Mouse (Mus musculus): Measurements from ENCODE around the gene Iqgap2. TPM values are rescaled to one million over a fixed set of nuclear protein-coding genes. Genes with fewer than 3 reads are reported as not detected.

Iqgap2 gene
- polyA plus RNA-seq, 1 experiment, result 48.2 TPM

DNA sequence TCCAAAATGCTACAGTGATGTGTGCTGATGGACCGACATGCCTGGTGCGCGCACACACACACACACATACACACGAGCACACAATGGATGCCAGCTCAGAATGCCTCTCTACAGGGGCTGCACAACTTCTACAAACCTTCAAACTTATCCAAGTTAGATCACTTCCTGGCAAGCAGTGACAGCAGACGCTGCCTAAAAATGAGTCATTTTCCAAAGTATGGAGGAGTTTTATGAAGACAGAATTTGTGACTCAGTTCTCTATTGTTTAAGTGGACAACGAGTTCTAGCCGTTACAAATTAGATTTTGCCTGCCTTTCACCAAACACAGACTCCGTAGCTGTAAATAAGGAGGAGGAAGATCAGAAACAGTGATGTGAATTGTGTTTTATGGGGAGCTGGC is 97.4 kb downstream of the Iqgap2 start:
- peaks cover 45% of the 10 kb centered on the region for H3K4me1 ChIP-seq (ENCODE audit: control insufficient read depth, insufficient read depth, low read length)
- no peak overlapping the region for H3K4me3 ChIP-seq (ENCODE audit: insufficient read depth, low read length)
- TF ChIP-seq CTCF (IDR thresholded peaks at IDR 0.05; ENCODE audit: low read depth, low read length) (no peak), POLR2A (IDR thresholded peaks at IDR 0.05; ENCODE audit: borderline replicate concordance, low read depth, low read length) (no peak)
- H3K27ac ChIP-seq (ENCODE audit: insufficient read depth, low read depth, low read length), result peak overlapping the region; percentile 38

DNA sequence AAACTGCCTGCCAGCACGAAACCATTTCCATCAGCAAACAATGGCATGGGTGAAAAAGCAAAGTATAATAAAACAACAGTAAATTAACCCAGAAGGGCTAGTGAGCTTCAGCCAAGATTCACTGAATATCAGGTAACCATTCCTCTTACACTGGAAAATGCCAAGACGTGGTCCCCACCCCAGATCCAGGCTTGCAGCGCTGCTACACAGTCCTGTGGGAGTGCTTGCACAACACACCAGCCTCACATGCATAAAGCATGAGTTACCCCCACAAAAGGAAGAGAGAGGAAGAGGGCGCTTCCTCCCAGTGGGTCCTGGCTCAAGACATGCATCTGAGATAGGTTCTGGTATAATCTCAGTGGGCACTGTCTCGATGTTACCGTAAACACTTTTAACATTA is 100.8 kb downstream of the Iqgap2 start:
- TF ChIP-seq CTCF (IDR thresholded peaks at IDR 0.05; ENCODE audit: low read depth, low read length) (no peak), POLR2A (IDR thresholded peaks at IDR 0.05; ENCODE audit: borderline replicate concordance, low read depth, low read length) (no peak)
- H3K27ac ChIP-seq (ENCODE audit: insufficient read depth, low read depth, low read length), result no peak overlapping the region
- peaks cover 34% of the 10 kb centered on the region for H3K4me1 ChIP-seq (ENCODE audit: control insufficient read depth, insufficient read depth, low read length)
- H3K4me3 ChIP-seq (ENCODE audit: insufficient read depth, low read length), result no peak overlapping the region; the same call in 1 of the 2 replicates

DNA sequence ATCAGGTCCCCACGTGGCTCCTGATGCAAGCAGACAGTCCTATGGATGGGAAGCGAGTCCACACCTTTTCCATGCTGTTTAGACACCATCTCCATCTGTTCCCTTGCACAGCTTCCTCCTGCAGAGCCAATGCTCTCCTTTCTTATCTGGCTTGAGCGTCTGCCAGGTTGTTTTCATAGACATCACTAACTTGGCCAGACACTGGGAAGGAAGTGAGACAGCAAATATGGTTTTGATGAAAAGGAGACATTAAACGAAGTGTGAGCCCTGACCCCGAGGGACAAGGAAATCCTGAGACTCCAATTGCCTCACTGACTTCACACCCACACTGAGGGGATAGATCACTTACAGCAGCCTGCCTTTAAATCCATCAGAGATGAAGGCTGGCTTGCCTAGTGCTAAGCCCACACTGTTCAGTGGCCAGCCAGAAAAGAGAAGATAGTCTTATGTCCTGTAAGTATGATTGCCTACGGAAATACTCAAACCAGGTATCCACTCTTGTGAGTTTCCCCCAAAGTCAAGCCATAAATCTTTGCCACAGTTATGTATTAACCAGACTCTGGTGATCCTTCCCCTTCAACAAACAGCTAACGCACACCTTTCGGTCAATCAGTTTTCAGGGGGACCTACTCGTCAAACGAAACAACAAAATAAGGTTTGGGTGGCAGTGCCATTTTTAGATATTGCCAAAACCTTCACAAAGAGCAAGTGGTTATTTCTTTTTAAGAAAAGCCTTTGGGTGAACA is 102.9 kb downstream of the Iqgap2 start:
- TF ChIP-seq POLR2A (IDR thresholded peaks at IDR 0.05; ENCODE audit: borderline replicate concordance, low read depth, low read length), result no peak
- no peak for TF ChIP-seq CTCF (IDR thresholded peaks at IDR 0.05; ENCODE audit: low read depth, low read length)
- Histone ChIP-seq H3K4me3 (ENCODE audit: insufficient read depth, low read length) (no peak overlapping the region), H3K4me1 (ENCODE audit: control insufficient read depth, insufficient read depth, low read length) (peaks cover 20% of the 10 kb centered on the region), H3K27ac (ENCODE audit: insufficient read depth, low read depth, low read length) (no peak overlapping the region)

DNA sequence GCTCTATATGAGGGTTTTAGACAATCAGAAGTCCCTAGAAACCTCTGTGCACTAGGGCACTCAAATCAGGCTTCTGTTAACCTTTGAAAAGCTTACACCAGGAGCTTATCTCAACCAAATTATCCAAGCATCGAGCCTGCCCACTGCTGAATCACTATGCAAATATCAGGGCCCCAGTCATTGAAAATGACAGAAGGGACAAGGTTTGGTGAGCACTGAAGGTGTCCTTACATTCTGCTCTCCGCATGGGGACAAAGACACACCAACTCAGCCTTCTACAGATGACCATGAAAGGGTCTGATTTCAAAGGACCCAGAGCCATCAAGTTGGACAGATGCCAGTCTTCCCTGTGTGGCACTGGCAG is 108.8 kb downstream of the Iqgap2 start:
- Histone ChIP-seq H3K4me3 (ENCODE audit: insufficient read depth, low read length) (no peak overlapping the region), H3K4me1 (ENCODE audit: control insufficient read depth, insufficient read depth, low read length) (peaks cover 17% of the 10 kb centered on the region), H3K27ac (ENCODE audit: insufficient read depth, low read depth, low read length) (no peak overlapping the region)
- no peak for TF ChIP-seq POLR2A (IDR thresholded peaks at IDR 0.05; ENCODE audit: borderline replicate concordance, low read depth, low read length)
- TF ChIP-seq CTCF (IDR thresholded peaks at IDR 0.05; ENCODE audit: low read depth, low read length), result no peak

DNA sequence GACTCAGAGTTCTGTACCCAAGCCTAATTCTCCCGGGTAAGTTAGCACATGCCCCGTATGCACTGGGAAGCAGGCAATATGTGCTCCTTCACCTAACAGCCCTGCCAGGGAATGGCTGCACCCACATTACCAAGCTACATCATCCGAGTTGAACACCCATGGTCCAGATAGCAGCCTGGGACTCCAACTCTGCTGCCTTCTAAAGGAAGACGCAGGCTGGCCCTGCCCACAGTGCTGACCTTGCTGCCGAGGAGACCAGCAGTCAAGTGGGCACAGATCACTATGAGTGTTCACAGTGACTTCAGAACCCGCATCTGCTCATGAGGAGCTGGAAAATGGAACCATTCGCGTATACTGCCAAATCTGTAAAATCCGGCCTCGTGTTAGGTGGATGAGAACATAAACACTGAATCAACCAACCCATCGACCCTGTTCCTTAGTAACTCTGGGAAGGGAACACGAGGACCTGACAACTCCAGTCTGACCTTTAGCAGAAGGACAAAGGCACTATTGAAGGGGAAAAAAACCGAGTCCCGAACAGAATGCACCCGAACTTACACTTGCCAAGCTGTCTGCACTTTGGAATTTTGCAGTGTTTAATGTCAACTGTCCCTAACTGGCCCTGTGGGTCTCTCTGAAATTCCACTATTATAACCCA is 109.3 kb downstream of the Iqgap2 start:
- Histone ChIP-seq H3K4me3 (ENCODE audit: insufficient read depth, low read length) (no peak overlapping the region), H3K4me1 (ENCODE audit: control insufficient read depth, insufficient read depth, low read length) (peaks cover 20% of the 10 kb centered on the region), H3K27ac (ENCODE audit: insufficient read depth, low read depth, low read length) (no peak overlapping the region)
- TF ChIP-seq POLR2A (IDR thresholded peaks at IDR 0.05; ENCODE audit: borderline replicate concordance, low read depth, low read length) (no peak), CTCF (IDR thresholded peaks at IDR 0.05; ENCODE audit: low read depth, low read length) (no peak)

DNA sequence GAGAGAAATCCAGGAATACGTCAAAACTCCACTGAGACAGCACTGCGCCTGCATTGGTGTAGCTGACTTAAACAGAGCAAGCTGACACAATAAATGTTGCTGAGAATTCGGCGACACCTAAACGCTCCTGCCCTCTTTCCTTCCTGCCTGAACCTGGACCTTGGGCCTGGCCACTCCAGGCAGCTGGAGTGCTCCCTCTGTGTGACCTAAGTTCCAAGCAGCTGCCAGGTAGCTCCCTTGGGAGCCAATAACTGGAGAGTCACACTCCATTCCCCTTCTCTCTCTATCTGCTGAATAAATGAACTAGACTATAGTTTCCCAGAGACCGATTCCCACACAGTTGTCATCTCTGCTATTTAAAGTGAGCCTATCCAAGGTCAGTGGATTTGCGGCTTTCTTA is 111.7 kb downstream of the Iqgap2 start:
- H3K27ac ChIP-seq (ENCODE audit: insufficient read depth, low read depth, low read length), result no peak overlapping the region
- no peak overlapping the region for H3K4me3 ChIP-seq (ENCODE audit: insufficient read depth, low read length)
- peaks cover 20% of the 10 kb centered on the region for H3K4me1 ChIP-seq (ENCODE audit: control insufficient read depth, insufficient read depth, low read length)
- TF ChIP-seq POLR2A (IDR thresholded peaks at IDR 0.05; ENCODE audit: borderline replicate concordance, low read depth, low read length) (no peak), CTCF (IDR thresholded peaks at IDR 0.05; ENCODE audit: low read depth, low read length) (no peak)

DNA sequence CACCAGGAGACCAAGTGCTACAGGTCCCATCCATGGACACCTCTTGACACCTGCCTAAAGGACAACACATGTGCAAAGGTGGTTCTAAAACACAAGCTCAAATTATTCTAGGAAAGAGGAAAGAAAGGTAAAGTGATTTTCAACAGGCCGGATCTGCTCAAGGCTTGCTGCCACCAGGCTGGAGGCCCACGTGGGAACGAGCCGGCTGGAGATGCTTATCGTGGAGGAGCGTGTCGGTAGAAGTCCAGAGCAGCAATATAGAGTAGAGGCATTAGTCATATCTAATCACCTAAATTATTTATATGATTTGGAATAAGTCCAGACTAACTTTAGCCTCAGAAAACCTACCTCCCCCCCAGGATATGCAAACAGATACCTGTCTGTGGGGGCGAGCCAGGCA is 112.5 kb downstream of the Iqgap2 start:
- Histone ChIP-seq H3K4me3 (ENCODE audit: insufficient read depth, low read length) (no peak overlapping the region), H3K4me1 (ENCODE audit: control insufficient read depth, insufficient read depth, low read length) (peaks cover 20% of the 10 kb centered on the region), H3K27ac (ENCODE audit: insufficient read depth, low read depth, low read length) (peak overlapping the region; percentile 18; the same call in 1 of the 2 replicates)
- TF ChIP-seq POLR2A (IDR thresholded peaks at IDR 0.05; ENCODE audit: borderline replicate concordance, low read depth, low read length) (no peak), CTCF (IDR thresholded peaks at IDR 0.05; ENCODE audit: low read depth, low read length) (no peak)

DNA sequence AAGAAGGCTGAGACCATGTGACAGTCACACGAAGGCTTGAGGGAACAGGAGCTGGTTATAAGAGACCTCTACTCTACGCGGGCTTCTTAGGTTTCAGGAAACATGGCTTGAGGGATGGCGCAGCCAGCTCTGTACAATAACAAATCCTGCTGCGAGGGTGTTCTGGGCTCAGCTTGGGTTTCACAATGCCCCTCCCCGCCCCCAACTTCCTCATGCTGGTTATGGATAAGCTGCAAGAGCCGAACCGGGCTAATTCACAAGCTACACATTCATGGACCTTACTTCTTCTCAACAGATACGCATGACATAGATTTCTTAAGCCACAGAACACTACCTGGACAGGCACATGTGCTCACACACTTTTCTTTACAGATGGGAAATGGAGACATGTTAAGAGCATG is 113.0 kb downstream of the Iqgap2 start:
- no peak for TF ChIP-seq CTCF (IDR thresholded peaks at IDR 0.05; ENCODE audit: low read depth, low read length)
- no peak for TF ChIP-seq POLR2A (IDR thresholded peaks at IDR 0.05; ENCODE audit: borderline replicate concordance, low read depth, low read length)
- Histone ChIP-seq H3K4me3 (ENCODE audit: insufficient read depth, low read length) (peak overlapping the region; percentile 21; the same call in 1 of the 2 replicates), H3K27ac (ENCODE audit: insufficient read depth, low read depth, low read length) (peak overlapping the region; percentile 42; the same call in 1 of the 2 replicates), H3K4me1 (ENCODE audit: control insufficient read depth, insufficient read depth, low read length) (peaks cover 20% of the 10 kb centered on the region)

DNA sequence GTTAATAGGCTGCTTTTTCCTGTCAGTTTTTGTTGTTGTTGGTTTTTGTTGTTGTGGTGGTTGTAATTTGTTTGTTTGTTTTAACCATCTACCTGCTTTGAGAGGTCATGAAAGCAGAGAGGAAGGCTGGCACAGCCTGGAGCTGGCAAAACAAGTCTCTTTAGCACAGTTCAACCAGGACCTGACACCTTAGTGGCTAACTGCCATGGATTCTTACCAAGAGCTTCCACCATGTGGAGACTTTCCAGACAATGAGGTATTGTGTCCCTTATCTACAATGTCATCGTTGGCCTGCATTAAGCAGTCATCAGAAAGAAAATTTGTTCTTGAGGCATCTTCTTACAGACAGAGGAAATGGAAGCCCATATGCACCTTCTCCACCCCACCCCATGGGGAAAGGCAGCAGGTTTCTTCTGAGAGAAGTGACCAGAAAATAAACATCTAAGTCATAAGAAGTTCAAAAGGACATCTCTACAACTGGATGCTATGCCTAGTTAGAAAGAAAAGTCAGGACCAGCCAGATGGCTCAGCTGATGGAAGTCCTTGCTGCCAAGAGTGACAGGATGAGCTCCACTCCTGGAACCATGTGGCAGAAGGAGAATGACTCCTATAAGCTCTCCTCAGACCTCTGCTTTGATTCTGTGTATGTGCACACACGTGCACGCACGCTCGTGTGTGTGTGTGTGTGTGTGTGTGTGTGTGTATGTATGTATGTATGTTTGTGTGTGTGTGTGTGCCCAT is 113.9 kb downstream of the Iqgap2 start:
- Histone ChIP-seq H3K27ac (ENCODE audit: insufficient read depth, low read depth, low read length) (no peak overlapping the region), H3K4me1 (ENCODE audit: control insufficient read depth, insufficient read depth, low read length) (peaks cover 20% of the 10 kb centered on the region), H3K4me3 (ENCODE audit: insufficient read depth, low read length) (no peak overlapping the region)
- TF ChIP-seq CTCF (IDR thresholded peaks at IDR 0.05; ENCODE audit: low read depth, low read length) (no peak), POLR2A (IDR thresholded peaks at IDR 0.05; ENCODE audit: borderline replicate concordance, low read depth, low read length) (no peak)

DNA sequence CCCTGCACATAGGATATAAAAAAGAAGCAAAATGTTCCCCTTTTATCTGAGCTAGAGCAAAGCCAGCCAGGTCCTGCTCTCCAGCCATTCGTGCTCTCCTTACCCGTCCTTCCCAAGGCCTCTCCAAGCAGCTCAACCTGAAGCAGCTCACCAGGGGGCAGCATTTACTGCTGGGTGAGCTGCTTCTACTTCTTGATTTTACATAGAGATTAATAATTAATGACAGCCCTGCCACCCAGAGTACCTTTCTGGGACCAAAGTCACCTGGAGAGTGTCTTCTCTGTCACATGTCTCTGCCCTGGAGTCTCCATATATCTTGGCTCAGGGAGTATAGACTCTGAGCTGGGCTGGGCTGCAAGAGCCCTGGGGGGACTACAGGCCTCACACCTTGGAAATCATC is 114.5 kb downstream of the Iqgap2 start:
- TF ChIP-seq CTCF (IDR thresholded peaks at IDR 0.05; ENCODE audit: low read depth, low read length) (peak; percentile 77), POLR2A (IDR thresholded peaks at IDR 0.05; ENCODE audit: borderline replicate concordance, low read depth, low read length) (no peak)
- H3K4me1 ChIP-seq (ENCODE audit: control insufficient read depth, insufficient read depth, low read length), result peaks cover 20% of the 10 kb centered on the region
- H3K27ac ChIP-seq (ENCODE audit: insufficient read depth, low read depth, low read length), result no peak overlapping the region
- no peak overlapping the region for H3K4me3 ChIP-seq (ENCODE audit: insufficient read depth, low read length)
